Mouse (Mus musculus): ENCODE measurements at regions not wholly inside any gene's neighbourhood (a gene's known extent, or its start where the extent isn't known, plus 50 kb on each side); places are given as distances from the start of the nearest gene placed in this dataset.

DNA sequence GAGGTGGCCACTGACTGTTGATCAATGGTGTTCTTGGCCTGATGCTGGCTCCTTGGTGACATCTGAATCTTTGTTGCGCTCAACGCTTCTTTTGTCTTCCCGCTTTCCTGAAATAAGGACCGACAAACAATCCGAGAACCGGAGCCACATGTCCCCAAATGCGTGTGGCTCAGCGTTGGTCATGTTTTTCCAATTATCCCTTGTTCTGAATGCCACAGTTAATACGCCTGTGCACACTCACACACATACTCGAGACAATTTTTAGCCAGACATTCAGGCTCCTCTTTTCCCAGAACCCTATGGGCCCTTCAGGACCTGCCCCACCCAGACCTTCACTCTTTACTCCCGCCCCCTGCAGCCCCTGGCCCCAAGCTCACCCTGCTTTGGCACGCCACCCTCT, 248.8 kb downstream of the Cyp26b1 start:
- DNase-seq (ENCODE audit: low spot score) (no peak), ATAC-seq (no peak)
- Histone ChIP-seq H3K4me1 (ENCODE audit: insufficient read depth, low read depth, low read length) (no peaks in the 10 kb centered on the region), H3K36me3 (ENCODE audit: insufficient read depth, low read length) (no peaks in the 10 kb centered on the region), H3K4me3 (ENCODE audit: low read depth, low read length) (no peak overlapping the region), H3K27ac (ENCODE audit: low read length) (no peak overlapping the region), H3K4me2 (replicated peaks; ENCODE audit: low read depth, low read length) (no peak overlapping the region), H3K9ac (replicated peaks; ENCODE audit: low read depth) (no peak overlapping the region), H3K27me3 (replicated peaks; ENCODE audit: insufficient read depth, low read length) (no peaks in the 10 kb centered on the region), H3K9me3 (ENCODE audit: low read length) (no peaks in the 10 kb centered on the region)
- 87% methylated on average over 12 of the region's 12 CpGs for WGBS
- no peak for TF ChIP-seq EP300 (IDR thresholded peaks at IDR 0.05)
- TF ChIP-seq CTCF (IDR thresholded peaks at IDR 0.05): no peak

GRCm38 (mm10) chr6:84333666-84334179, 260.0 kb downstream of the Cyp26b1 start:
- 81% methylated on average over 10 of the region's 10 CpGs for WGBS
- no peaks in the 10 kb centered on the region for H3K4me1 ChIP-seq (ENCODE audit: insufficient read depth, low read depth, low read length)
- H3K4me3 ChIP-seq (ENCODE audit: low read depth, low read length): no peak overlapping the region
- no peak overlapping the region for H3K27ac ChIP-seq (ENCODE audit: low read length)
- no peaks in the 10 kb centered on the region for H3K27me3 ChIP-seq (replicated peaks; ENCODE audit: insufficient read depth, low read length)
- DNase-seq (ENCODE audit: low spot score): no peak
- no peak for ATAC-seq
- H3K9ac ChIP-seq (replicated peaks; ENCODE audit: low read depth): no peak overlapping the region
- no peaks in the 10 kb centered on the region for H3K36me3 ChIP-seq (ENCODE audit: insufficient read depth, low read length)
- TF ChIP-seq EP300 (IDR thresholded peaks at IDR 0.05): no peak
- TF ChIP-seq CTCF (IDR thresholded peaks at IDR 0.05): no peak
- no peaks in the 10 kb centered on the region for H3K9me3 ChIP-seq (ENCODE audit: low read length)
- H3K4me2 ChIP-seq (replicated peaks; ENCODE audit: low read depth, low read length): no peak overlapping the region

DNA sequence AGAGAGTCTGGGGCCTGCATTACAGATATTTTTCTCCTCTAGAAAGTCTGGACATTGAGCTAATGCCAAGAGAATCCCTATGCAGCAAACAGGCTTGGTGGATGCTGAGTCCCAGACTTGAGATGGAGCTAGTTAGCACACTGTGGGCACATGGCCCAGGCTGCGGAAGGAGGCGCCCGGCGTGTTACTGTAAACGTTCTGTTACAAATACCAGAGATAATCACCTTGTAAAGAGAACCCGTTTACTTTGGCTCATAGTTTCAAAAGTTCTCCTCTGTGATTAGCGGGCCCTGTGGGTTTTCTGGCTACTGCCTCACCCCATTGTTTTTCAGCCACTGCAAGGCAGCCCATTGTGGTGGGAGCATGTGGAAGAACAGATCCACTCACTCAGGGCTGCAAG, 264.6 kb downstream of the Cyp26b1 start:
- no peaks in the 10 kb centered on the region for H3K27me3 ChIP-seq (replicated peaks; ENCODE audit: insufficient read depth, low read length)
- 41% methylated on average over 7 of the region's 7 CpGs for WGBS
- no peak for ATAC-seq
- no peak for DNase-seq (ENCODE audit: low spot score)
- no peak overlapping the region for H3K27ac ChIP-seq (ENCODE audit: low read length)
- H3K9me3 ChIP-seq (ENCODE audit: low read length): no peaks in the 10 kb centered on the region
- no peak overlapping the region for H3K4me2 ChIP-seq (replicated peaks; ENCODE audit: low read depth, low read length)
- no peak overlapping the region for H3K4me3 ChIP-seq (ENCODE audit: low read depth, low read length)
- H3K9ac ChIP-seq (replicated peaks; ENCODE audit: low read depth): no peak overlapping the region
- H3K36me3 ChIP-seq (ENCODE audit: insufficient read depth, low read length): no peaks in the 10 kb centered on the region
- TF ChIP-seq EP300 (IDR thresholded peaks at IDR 0.05): no peak
- no peak for TF ChIP-seq CTCF (IDR thresholded peaks at IDR 0.05)
- H3K4me1 ChIP-seq (ENCODE audit: insufficient read depth, low read depth, low read length): peaks cover 2% of the 10 kb centered on the region; the same call in 1 of the 2 replicates

- H3K9ac ChIP-seq (replicated peaks; ENCODE audit: low read depth): no peak overlapping the region
- no peaks in the 10 kb centered on the region for H3K27me3 ChIP-seq (replicated peaks; ENCODE audit: insufficient read depth, low read length)
- DNase-seq (ENCODE audit: low spot score) (no peak), ATAC-seq (peak; percentile 6; the same call in 1 of the 2 replicates)
- H3K4me2 ChIP-seq (replicated peaks; ENCODE audit: low read depth, low read length): no peak overlapping the region
- no peaks in the 10 kb centered on the region for H3K9me3 ChIP-seq (ENCODE audit: low read length)
- no peak overlapping the region for H3K4me3 ChIP-seq (ENCODE audit: low read depth, low read length)
- TF ChIP-seq EP300 (IDR thresholded peaks at IDR 0.05) (no peak), CTCF (IDR thresholded peaks at IDR 0.05) (no peak)
- WGBS: 43% methylated on average over 3 of the region's 3 CpGs
- no peaks in the 10 kb centered on the region for H3K36me3 ChIP-seq (ENCODE audit: insufficient read depth, low read length)
- peaks cover 2% of the 10 kb centered on the region; the same call in 1 of the 2 replicates for H3K4me1 ChIP-seq (ENCODE audit: insufficient read depth, low read depth, low read length)
- peak overlapping the region; percentile 51; the same call in 1 of the 2 replicates for H3K27ac ChIP-seq (ENCODE audit: low read length)
Observed at GRCm38 (mm10) chr6:84328030-84328390, 265.7 kb downstream of the Cyp26b1 start.

DNA sequence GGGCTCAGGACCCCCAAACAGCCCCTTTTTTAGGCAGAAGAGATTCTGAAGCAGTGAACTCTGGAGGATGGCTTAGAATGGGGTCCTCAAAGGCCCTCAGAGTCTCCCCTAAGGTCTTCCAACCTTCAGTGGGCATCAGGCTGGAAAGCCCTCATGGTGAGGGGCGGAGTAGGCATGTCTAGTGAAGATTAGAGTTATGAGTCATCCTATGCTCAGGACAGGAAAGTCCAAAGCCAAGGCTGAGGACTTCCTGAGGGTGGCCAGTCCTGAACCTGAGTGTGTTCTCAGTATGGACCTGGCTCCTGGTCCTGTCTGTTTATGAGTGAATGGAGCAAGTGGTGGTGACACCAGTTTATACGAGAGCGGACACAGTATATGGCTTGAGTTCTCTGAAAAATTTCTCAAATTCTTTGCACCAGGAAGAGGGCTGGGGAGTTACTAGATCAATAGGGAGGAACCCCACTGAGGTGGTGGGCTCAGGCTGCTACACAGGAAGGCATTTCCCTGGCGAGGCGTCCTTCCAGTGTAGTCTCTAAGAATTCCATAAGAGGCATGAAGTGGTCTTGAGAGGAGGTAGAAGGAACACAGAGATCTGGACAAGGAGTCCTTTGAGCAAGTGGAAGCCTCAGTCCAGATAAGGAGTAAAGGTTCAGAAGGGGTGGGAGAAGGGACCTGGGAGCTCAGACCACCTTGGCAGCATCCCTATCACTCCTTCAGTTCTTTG, 266.2 kb downstream of the Cyp26b1 start:
- Histone ChIP-seq H3K4me3 (ENCODE audit: low read depth, low read length) (no peak overlapping the region), H3K9me3 (ENCODE audit: low read length) (no peaks in the 10 kb centered on the region), H3K4me2 (replicated peaks; ENCODE audit: low read depth, low read length) (no peak overlapping the region), H3K4me1 (ENCODE audit: insufficient read depth, low read depth, low read length) (peaks cover 2% of the 10 kb centered on the region; the same call in 1 of the 2 replicates), H3K27me3 (replicated peaks; ENCODE audit: insufficient read depth, low read length) (no peaks in the 10 kb centered on the region), H3K27ac (ENCODE audit: low read length) (0 out of 2 replicates have a peak overlapping the region, but pooled peaks have one; percentile 51), H3K9ac (replicated peaks; ENCODE audit: low read depth) (no peak overlapping the region), H3K36me3 (ENCODE audit: insufficient read depth, low read length) (no peaks in the 10 kb centered on the region)
- 43% methylated on average over 5 of the region's 5 CpGs for WGBS
- peak; percentile 84 for ATAC-seq
- TF ChIP-seq EP300 (IDR thresholded peaks at IDR 0.05): peak; percentile 99
- no peak for TF ChIP-seq CTCF (IDR thresholded peaks at IDR 0.05)
- DNase-seq (ENCODE audit: low spot score): peak; percentile 78

- Histone ChIP-seq H3K9me3 (ENCODE audit: low read length) (no peaks in the 10 kb centered on the region), H3K9ac (replicated peaks; ENCODE audit: low read depth) (no peak overlapping the region), H3K4me3 (ENCODE audit: low read depth, low read length) (no peak overlapping the region), H3K4me1 (ENCODE audit: insufficient read depth, low read depth, low read length) (peaks cover 2% of the 10 kb centered on the region; the same call in 1 of the 2 replicates), H3K27me3 (replicated peaks; ENCODE audit: insufficient read depth, low read length) (no peaks in the 10 kb centered on the region), H3K36me3 (ENCODE audit: insufficient read depth, low read length) (no peaks in the 10 kb centered on the region), H3K27ac (ENCODE audit: low read length) (no peak overlapping the region), H3K4me2 (replicated peaks; ENCODE audit: low read depth, low read length) (no peak overlapping the region)
- TF ChIP-seq CTCF (IDR thresholded peaks at IDR 0.05) (no peak), EP300 (IDR thresholded peaks at IDR 0.05) (peak; percentile 73)
- 53% methylated on average over 5 of the region's 5 CpGs for WGBS
- ATAC-seq (peak; percentile 77), DNase-seq (ENCODE audit: low spot score) (peak; percentile 82)
Observed at GRCm38 (mm10) chr6:84325384-84326114, 268.2 kb downstream of the Cyp26b1 start.

All from lung, postnatal 0 days (tissue).